Mouse (Mus musculus) liver, adult 2 months (tissue): ENCODE results near the gene Klc3. TPM values are rescaled to one million over a fixed set of nuclear protein-coding genes. Genes with fewer than 3 reads are reported as not detected.

Experiments
- DNase-seq: peaks from one replicate; pipeline ENCODE4 v3.0.0-alpha.2; 2011; ENCODE audit warnings: low read depth, low spot score; ENCODE audit errors: extremely low read depth
- H3K27ac ChIP-seq: fragments of 200-500 bp; replicated peaks from 2 replicates; pipeline ENCODE4 v1.5.1; 2012; ENCODE audit warnings: low read depth, mild to moderate bottlenecking, control low read depth, inconsistent platforms, low read length; ENCODE audit not compliant: insufficient read depth
- H3K27me3 ChIP-seq: fragments of 200-500 bp; 2 replicates; pipeline ENCODE4 v1.6.1; 2012; ENCODE audit warnings: mild to moderate bottlenecking, moderate library complexity, low read length, inconsistent platforms; ENCODE audit not compliant: control insufficient read depth, insufficient read depth
- H3K36me3 ChIP-seq: fragments of 200-500 bp; 2 replicates; pipeline ENCODE4 v1.6.1; 2012; ENCODE audit warnings: low read length, inconsistent platforms; ENCODE audit not compliant: control insufficient read depth, insufficient read depth
- H3K4me1 ChIP-seq: fragments of 200-500 bp; 2 replicates; pipeline ENCODE4 v1.6.1; 2011; ENCODE audit warnings: low read length; ENCODE audit not compliant: control insufficient read depth, insufficient read depth
- H3K4me3 ChIP-seq: fragments of 200-500 bp; 2 replicates; pipeline ENCODE4 v1.5.1; 2011; ENCODE audit warnings: low read depth, mild to moderate bottlenecking, control low read depth, low read length, moderate library complexity; ENCODE audit not compliant: insufficient read depth
- H3K79me2 ChIP-seq: fragments of 200-500 bp; 2 replicates; pipeline ENCODE4 v1.6.1; 2012; ENCODE audit warnings: inconsistent platforms, mild to moderate bottlenecking, low read length, moderate library complexity; ENCODE audit not compliant: control insufficient read depth, insufficient read depth
- H3K9ac ChIP-seq: fragments of 200-500 bp; 2 replicates; pipeline ENCODE4 v1.6.1; 2012; ENCODE audit warnings: low read depth, mild to moderate bottlenecking, control low read depth, inconsistent platforms, low read length
- CTCF ChIP-seq: fragments of 200-500 bp; IDR thresholded peaks from 2 replicates; pipeline ENCODE4 v1.5.1; 2011; ENCODE audit warnings: low read depth, low read length, control low read depth
- POLR2A ChIP-seq: fragments of 200-500 bp; IDR thresholded peaks from 2 replicates; pipeline ENCODE4 v1.6.1; 2011; ENCODE audit warnings: low read length, control low read depth; ENCODE audit not compliant: insufficient read depth; ENCODE audit errors: extremely low read depth
- WGBS: fragments of 180-500 bp; shearing (Covaris S2); methylation state at CpG from one replicate; pipeline ENCODE4 v1.1.7; 2018; 5-methylcytosine and 5-hydroxymethylcytosine counted together
- polyA plus RNA-seq: library from polyadenylated mRNA; depleted of rRNA; stranded (reverse); fragments of >200 nt; gene quantifications from 2 replicates; pipeline ENCODE4 v1.2.3, GENCODE M21; 2012; rRNA removed
- total RNA-seq: library from RNA; depleted of rRNA; stranded (reverse); fragments of >200 nt; gene quantifications from 2 replicates; pipeline ENCODE4 v1.2.3, GENCODE M21; 2014; rRNA removed

The Klc3 gene
- 0.37 TPM in 1 of 2 replicates, not detected in the other for total RNA-seq
- polyA plus RNA-seq: 0.17 and 0.24 TPM in 2 replicates

DNA sequence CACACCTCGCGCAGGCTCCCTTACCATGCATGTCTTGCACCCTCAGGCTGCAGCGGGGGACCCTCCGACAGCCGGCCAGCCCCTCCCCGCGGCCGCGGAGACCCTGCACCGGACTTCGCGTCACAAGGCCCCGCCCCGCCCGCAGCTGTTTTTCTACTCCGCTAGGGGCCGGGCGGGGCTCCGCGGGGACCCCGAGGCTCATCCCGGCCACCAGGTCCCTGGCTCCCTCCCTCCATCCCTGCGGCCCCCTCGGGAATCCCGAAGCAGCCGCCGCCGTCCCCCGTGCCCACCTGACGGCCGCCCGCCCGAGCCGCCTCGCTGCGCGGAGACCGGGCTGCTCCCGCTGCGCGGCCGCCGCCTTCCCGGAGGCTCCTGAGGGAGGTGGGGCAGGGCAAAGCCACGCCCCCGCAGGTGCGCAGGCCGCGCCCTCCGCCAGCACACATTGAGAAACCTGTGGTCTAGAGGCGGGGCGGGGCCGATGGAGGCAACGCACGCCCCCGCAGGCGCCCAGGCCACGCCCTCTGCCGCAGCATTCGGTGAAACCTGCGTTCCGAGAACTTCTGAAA, at the start of gene Klc3:
Gene Klc3 (minus strand): TSS at position 374 of the 566 bp plus-strand sequence.
- no peak within 1 kb of the TSS; the same call in 1 of the 2 replicates for H3K9ac ChIP-seq
- DNase-seq: peak; percentile 42
- H3K27ac ChIP-seq: no peak within 1 kb of the TSS
- H3K4me1 ChIP-seq: peaks cover 2% of the 10 kb centered on the region; the same call in 1 of the 2 replicates
- WGBS: 2% methylated on average over 62 of the region's 62 CpGs
- H3K79me2 ChIP-seq: no peaks in the 10 kb centered on the region
- TF ChIP-seq CTCF (no peak), POLR2A (no peak)
- no peaks in the 10 kb centered on the region for H3K36me3 ChIP-seq
- peak within 1 kb of the TSS; percentile 33; the same call in 1 of the 2 replicates for H3K4me3 ChIP-seq
- peaks cover 21% of the 10 kb centered on the region; the same call in 1 of the 2 replicates for H3K27me3 ChIP-seq

DNA sequence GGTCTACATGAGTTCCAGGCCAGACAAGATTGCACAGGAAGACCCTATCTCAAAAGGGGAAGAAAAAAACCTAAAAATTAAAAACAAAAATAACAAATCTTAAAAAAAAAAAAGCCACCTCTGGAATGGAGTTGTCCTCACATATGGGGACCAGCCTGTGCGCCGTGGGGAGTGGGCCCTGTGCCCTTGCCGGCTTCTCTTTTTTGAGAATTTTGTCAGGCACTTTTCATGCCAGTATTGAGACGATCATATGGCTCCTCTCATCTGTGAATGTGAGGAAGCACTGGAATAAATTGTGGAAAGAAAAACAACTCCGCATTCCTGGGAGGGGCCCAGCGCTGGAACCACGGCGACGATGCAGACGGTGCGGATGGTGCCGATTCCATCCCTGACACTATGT, 45.3 kb upstream of the Klc3 start:
- 89% methylated on average over 12 of the region's 12 CpGs for WGBS
- H3K36me3 ChIP-seq: peaks cover 3% of the 10 kb centered on the region; the same call in 1 of the 2 replicates
- no peaks in the 10 kb centered on the region for H3K4me1 ChIP-seq
- H3K4me3 ChIP-seq: no peak overlapping the region
- H3K79me2 ChIP-seq: peaks cover 4% of the 10 kb centered on the region; the same call in 1 of the 2 replicates
- no peak overlapping the region for H3K27ac ChIP-seq
- TF ChIP-seq POLR2A (no peak), CTCF (no peak)
- H3K27me3 ChIP-seq: no peaks in the 10 kb centered on the region
- no peak overlapping the region for H3K9ac ChIP-seq
- DNase-seq: no peak

DNA sequence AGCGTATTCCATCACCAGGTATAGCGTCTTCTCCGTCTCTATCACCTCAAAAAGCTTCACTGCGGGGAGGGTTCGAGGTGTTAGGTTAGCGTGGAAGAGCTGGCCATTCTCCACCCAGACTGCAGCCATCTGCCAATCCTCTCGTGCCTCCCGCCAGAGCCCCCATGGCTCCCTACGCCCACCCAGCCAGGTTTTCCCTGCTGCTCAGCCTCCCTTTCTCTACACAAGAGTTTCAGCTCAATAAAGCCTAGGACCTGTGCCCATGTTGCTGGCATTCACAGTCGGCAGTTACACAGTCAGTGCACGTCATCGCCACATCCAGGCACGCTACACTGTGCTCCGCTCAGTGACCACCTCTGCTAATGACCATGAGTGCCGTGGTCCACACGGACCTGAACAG, 43.8 kb upstream of the Klc3 start:
- Histone ChIP-seq H3K9ac (no peak overlapping the region), H3K4me1 (no peaks in the 10 kb centered on the region), H3K36me3 (peaks cover 3% of the 10 kb centered on the region; the same call in 1 of the 2 replicates), H3K4me3 (no peak overlapping the region), H3K27ac (no peak overlapping the region), H3K27me3 (no peaks in the 10 kb centered on the region), H3K79me2 (no peaks in the 10 kb centered on the region)
- WGBS: 95% methylated on average over 16 of the region's 16 CpGs
- DNase-seq: no peak
- TF ChIP-seq CTCF (no peak), POLR2A (no peak)

DNA sequence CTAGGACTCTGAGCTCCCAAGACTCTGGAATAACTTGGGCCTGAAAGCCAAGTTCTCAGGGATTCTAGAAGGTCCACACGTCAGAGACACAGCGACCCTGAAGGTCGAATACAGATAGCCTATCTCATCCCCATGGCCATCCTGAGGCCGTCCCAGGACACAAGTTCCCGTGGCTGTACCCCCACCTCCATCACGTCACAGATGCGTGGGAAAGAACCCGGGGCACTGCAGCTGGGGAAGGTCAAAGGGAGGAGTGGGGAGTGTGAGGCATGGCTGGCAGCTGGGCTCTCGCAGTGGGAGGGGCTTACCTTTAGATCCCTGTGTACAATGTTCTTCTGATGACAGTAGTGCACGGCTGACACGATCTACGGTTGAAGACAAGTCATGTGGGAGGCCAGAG, 40.9 kb upstream of the Klc3 start:
- 77% methylated on average over 12 of the region's 12 CpGs for WGBS
- Histone ChIP-seq H3K4me1 (no peaks in the 10 kb centered on the region), H3K36me3 (peaks cover 4% of the 10 kb centered on the region; the same call in 1 of the 2 replicates), H3K79me2 (no peaks in the 10 kb centered on the region), H3K27me3 (no peaks in the 10 kb centered on the region), H3K9ac (no peak overlapping the region), H3K27ac (no peak overlapping the region), H3K4me3 (no peak overlapping the region)
- DNase-seq: no peak
- TF ChIP-seq POLR2A (no peak), CTCF (no peak)

- 37% methylated on average over 3 of the region's 3 CpGs for WGBS
- Histone ChIP-seq H3K79me2 (no peaks in the 10 kb centered on the region), H3K27me3 (no peaks in the 10 kb centered on the region), H3K4me1 (no peaks in the 10 kb centered on the region), H3K36me3 (peaks cover 4% of the 10 kb centered on the region; the same call in 1 of the 2 replicates), H3K9ac (no peak overlapping the region), H3K27ac (no peak overlapping the region), H3K4me3 (no peak overlapping the region)
- peak; percentile 37 for DNase-seq
- peak; percentile 70 for TF ChIP-seq CTCF
- no peak for TF ChIP-seq POLR2A
Measured at GRCm38 (mm10) chr7:19443344-19443743, 39.4 kb upstream of the Klc3 start.

- Histone ChIP-seq H3K36me3 (peaks cover 6% of the 10 kb centered on the region; the same call in 1 of the 2 replicates), H3K27me3 (no peaks in the 10 kb centered on the region), H3K4me3 (no peak overlapping the region), H3K79me2 (no peaks in the 10 kb centered on the region), H3K4me1 (no peaks in the 10 kb centered on the region), H3K27ac (peak overlapping the region; percentile 37), H3K9ac (no peak overlapping the region)
- 77% methylated on average over 9 of the region's 9 CpGs for WGBS
- TF ChIP-seq CTCF (no peak), POLR2A (no peak)
- no peak for DNase-seq
Measured at GRCm38 (mm10) chr7:19441448-19442091, 37.7 kb upstream of the Klc3 start.
